ENCODE assay signal across 8 mouse cellular contexts in genomic region chr2:26932473-26933303, GRCm38 (mm10). TPM values are rescaled to one million over a fixed set of nuclear protein-coding genes. Genes with fewer than 3 reads are reported as not detected.
DNase-seq lines count a peak whose midpoint lies in the region; ATAC-seq lines count a peak whose summit lies in the region.

No protein-coding gene starts in this region.

- peaks cover 85% of the 10 kb centered on the region for H3K4me1 ChIP-seq in megakaryocyte, embryonic 14.5 days
- H3K4me1 ChIP-seq in forebrain, embryonic 15.5 days = peaks cover 27% of the 10 kb centered on the region
- H3K4me1 ChIP-seq in kidney, embryonic 14.5 days (ENCODE audit: control insufficient read depth, insufficient read depth, low read length) = peaks cover 17% of the 10 kb centered on the region; the same call in 1 of the 2 replicates

- H3K4me3 ChIP-seq in megakaryocyte, embryonic 14.5 days (replicated peaks) = peak overlapping the region; percentile 100
- H3K4me3 ChIP-seq in forebrain, embryonic 15.5 days = peak overlapping the region; percentile 91
- H3K4me3 ChIP-seq in kidney, embryonic 14.5 days (ENCODE audit: low read length) = peak overlapping the region; percentile 99
- H3K4me3 ChIP-seq in macrophage (ENCODE audit: inconsistent target) = peak overlapping the region; percentile 90

- peaks cover 41% of the 10 kb centered on the region for H3K36me3 ChIP-seq in megakaryocyte, embryonic 14.5 days (replicated peaks; ENCODE audit: low read length)
- H3K36me3 ChIP-seq in forebrain, embryonic 15.5 days = 0 out of 2 replicates have a peak, but pooled peaks cover 6% of the 10 kb centered on the region
- H3K36me3 ChIP-seq in kidney, embryonic 14.5 days (ENCODE audit: control insufficient read depth, insufficient read depth, low read length) = peaks cover 31% of the 10 kb centered on the region
- H3K36me3 ChIP-seq in macrophage (ENCODE audit: inconsistent target) = 0 out of 2 replicates have a peak, but pooled peaks cover 5% of the 10 kb centered on the region

- peaks cover 52% of the 10 kb centered on the region for H3K79me2 ChIP-seq in macrophage (ENCODE audit: inconsistent target)

- peak overlapping the region; percentile 73 for H3K27ac ChIP-seq in forebrain, embryonic 15.5 days (replicated peaks)
- H3K27ac ChIP-seq in kidney, embryonic 14.5 days (ENCODE audit: low read depth, low read length) = peak overlapping the region; percentile 93
- H3K27ac ChIP-seq in macrophage = peak overlapping the region; percentile 70

- peak; percentile 39 for DNase-seq in brain, adult 2 months (ENCODE audit: low read depth, low spot score)
- DNase-seq in right cerebral cortex, adult 18-20 months = no peak
- DNase-seq in right cerebral cortex, postnatal 14 days = no peak

- under 1% methylated on average over 46 of the region's 49 CpGs for WGBS in forebrain, embryonic 15.5 days
- under 1% methylated on average over 40 of the region's 49 CpGs for WGBS in kidney, embryonic 14.5 days
- WGBS in macrophage (ENCODE audit: missing documents) = 0% methylated on average over 47 of the region's 49 CpGs

- H3K27me3 ChIP-seq in megakaryocyte, embryonic 14.5 days (replicated peaks) = no peaks in the 10 kb centered on the region
- H3K27me3 ChIP-seq in forebrain, embryonic 15.5 days = no peaks in the 10 kb centered on the region
- H3K27me3 ChIP-seq in kidney, embryonic 14.5 days (ENCODE audit: control insufficient read depth, insufficient read depth, low read length) = no peaks in the 10 kb centered on the region

- ATAC-seq in megakaryocyte, adult 5-6 weeks (ENCODE audit: poor library complexity, severe bottlenecking) = no peak
- ATAC-seq in forebrain, embryonic 15.5 days (replicated peaks) = peak; percentile 54
- no peak; the same call in none of the 2 replicates for ATAC-seq in kidney, embryonic 14.5 days (ENCODE audit: low FRiP score, low TSS enrichment)

- no peaks in the 10 kb centered on the region for H3K9me3 ChIP-seq in megakaryocyte, embryonic 14.5 days
- H3K9me3 ChIP-seq in forebrain, embryonic 15.5 days = no peaks in the 10 kb centered on the region
- H3K9me3 ChIP-seq in kidney, embryonic 14.5 days (ENCODE audit: control insufficient read depth, low read length) = no peaks in the 10 kb centered on the region

- peak overlapping the region; percentile 66 for H3K4me2 ChIP-seq in forebrain, embryonic 15.5 days (replicated peaks)
- peak overlapping the region; percentile 63 for H3K4me2 ChIP-seq in kidney, embryonic 14.5 days (replicated peaks; ENCODE audit: low read depth, low read length)

- peak overlapping the region; percentile 97 for H3K9ac ChIP-seq in forebrain, embryonic 15.5 days (replicated peaks)
- peak overlapping the region; percentile 99 for H3K9ac ChIP-seq in kidney, embryonic 14.5 days (ENCODE audit: low read depth, low read length)

RNA-seq across cellular contexts. Expression of gene Surf4, which starts 1.0 kb away (rescaled TPM):
- 144 and 194 TPM in 2 replicates for polyA plus RNA-seq in megakaryocyte, embryonic 14.5 days (2012; ENCODE audit: insufficient read depth, low replicate concordance)
- total RNA-seq in megakaryocyte, adult 5-6 weeks (2015) = 95.0 and 100 TPM in 2 replicates
- total RNA-seq in megakaryocyte, adult 5-6 weeks (2017) = 86.1 and 98.4 TPM in 2 replicates
- 100 and 101 TPM in 2 replicates for polyA plus RNA-seq in forebrain, embryonic 15.5 days (2015; fragmentation: Nextera tagmentation; extraction: Ambion mirVana)
- polyA plus RNA-seq in kidney, embryonic 14.5 days (2014; fragmentation: Nextera tagmentation; extraction: Ambion mirVana) = 124 and 187 TPM in 2 replicates
- 10 to 100 TPM; 14.3 to 46.8 (median 28.1) TPM for total RNA-seq in macrophage (2018; cell fraction: chromatin; rRNA removed)
- total RNA-seq in macrophage (2018; cell fraction: cytosol; rRNA removed) = 100 to 1,000 TPM; 157 to 236 (median 188) TPM
- 100 to 1,000 TPM in 24 of 26 experiments, 10 to 100 TPM in 2; 50.4 to 247 (median 148) TPM for total RNA-seq in macrophage (2018; cell fraction: nucleus; rRNA removed)
- polyA plus RNA-seq in macrophage (2018) = 126 to 164 TPM (median 160 TPM) in 3 replicates

RNA-seq across cellular contexts. Expression of gene Stkld1, which starts 1.2 kb away (rescaled TPM):
- polyA plus RNA-seq in megakaryocyte, embryonic 14.5 days (2012; ENCODE audit: insufficient read depth, low replicate concordance) = 0.03 TPM in 1 of 2 replicates, not detected in the other
- 0.16 and 0.60 TPM in 2 replicates for total RNA-seq in megakaryocyte, adult 5-6 weeks (2015)
- total RNA-seq in megakaryocyte, adult 5-6 weeks (2017) = not detected in 2 replicates
- 0.17 and 0.22 TPM in 2 replicates for polyA plus RNA-seq in forebrain, embryonic 15.5 days (2015; fragmentation: Nextera tagmentation; extraction: Ambion mirVana)
- 0.09 TPM in 1 of 2 replicates, not detected in the other for polyA plus RNA-seq in kidney, embryonic 14.5 days (2014; fragmentation: Nextera tagmentation; extraction: Ambion mirVana)
- total RNA-seq in macrophage (2018; cell fraction: chromatin; rRNA removed) = 1 to 10 TPM in 23 of 26 experiments, under 1 TPM in 2, not detected in 1; 0.31 to 7.1 (median 2.7) TPM
- total RNA-seq in macrophage (2018; cell fraction: cytosol; rRNA removed) = 1 to 10 TPM in 2 of 26 experiments, under 1 TPM in 24; 0.31 to 1.2 (median 0.64) TPM
- 1 to 10 TPM in 21 of 26 experiments, under 1 TPM in 4, not detected in 1; 0.52 to 7.6 (median 2.1) TPM for total RNA-seq in macrophage (2018; cell fraction: nucleus; rRNA removed)
- polyA plus RNA-seq in macrophage (2018) = 0.30 to 0.79 TPM (median 0.44 TPM) in 3 replicates

RNA-seq across cellular contexts. Expression of gene Surf1, which starts 16.4 kb away (rescaled TPM):
- 14.4 and 22.6 TPM in 2 replicates for polyA plus RNA-seq in megakaryocyte, embryonic 14.5 days (2012; ENCODE audit: insufficient read depth, low replicate concordance)
- 102 and 106 TPM in 2 replicates for total RNA-seq in megakaryocyte, adult 5-6 weeks (2015)
- total RNA-seq in megakaryocyte, adult 5-6 weeks (2017) = 61.3 and 77.4 TPM in 2 replicates
- 74.0 and 77.3 TPM in 2 replicates for polyA plus RNA-seq in forebrain, embryonic 15.5 days (2015; fragmentation: Nextera tagmentation; extraction: Ambion mirVana)
- 48.1 and 51.1 TPM in 2 replicates for polyA plus RNA-seq in kidney, embryonic 14.5 days (2014; fragmentation: Nextera tagmentation; extraction: Ambion mirVana)
- 100 to 1,000 TPM in 5 of 26 experiments, 10 to 100 TPM in 21; 41.8 to 113 (median 78.7) TPM for total RNA-seq in macrophage (2018; cell fraction: chromatin; rRNA removed)
- 10 to 100 TPM; 51.6 to 97.7 (median 81.3) TPM for total RNA-seq in macrophage (2018; cell fraction: cytosol; rRNA removed)
- total RNA-seq in macrophage (2018; cell fraction: nucleus; rRNA removed) = 100 to 1,000 TPM in 1 of 26 experiments, 10 to 100 TPM in 25; 43.1 to 104 (median 63.4) TPM
- polyA plus RNA-seq in macrophage (2018) = 55.2 to 73.5 TPM (median 59.6 TPM) in 3 replicates

RNA-seq across cellular contexts. Expression of gene Surf2, which starts 16.5 kb away (rescaled TPM):
- 3.6 and 5.9 TPM in 2 replicates for polyA plus RNA-seq in megakaryocyte, embryonic 14.5 days (2012; ENCODE audit: insufficient read depth, low replicate concordance)
- total RNA-seq in megakaryocyte, adult 5-6 weeks (2015) = 31.3 and 35.6 TPM in 2 replicates
- 34.0 and 34.5 TPM in 2 replicates for total RNA-seq in megakaryocyte, adult 5-6 weeks (2017)
- 58.9 and 61.9 TPM in 2 replicates for polyA plus RNA-seq in forebrain, embryonic 15.5 days (2015; fragmentation: Nextera tagmentation; extraction: Ambion mirVana)
- polyA plus RNA-seq in kidney, embryonic 14.5 days (2014; fragmentation: Nextera tagmentation; extraction: Ambion mirVana) = 40.1 and 46.5 TPM in 2 replicates
- total RNA-seq in macrophage (2018; cell fraction: chromatin; rRNA removed) = 100 to 1,000 TPM in 6 of 26 experiments, 10 to 100 TPM in 20; 41.8 to 130 (median 79.6) TPM
- total RNA-seq in macrophage (2018; cell fraction: cytosol; rRNA removed) = 10 to 100 TPM; 17.6 to 34.4 (median 25.4) TPM
- 100 to 1,000 TPM in 1 of 26 experiments, 10 to 100 TPM in 25; 24.2 to 112 (median 63.8) TPM for total RNA-seq in macrophage (2018; cell fraction: nucleus; rRNA removed)
- polyA plus RNA-seq in macrophage (2018) = 25.6 to 50.5 TPM (median 36.1 TPM) in 3 replicates

RNA-seq across cellular contexts. Expression of gene Rpl7a, which starts 22.1 kb away (rescaled TPM):
- 873 and 5,014 TPM in 2 replicates for polyA plus RNA-seq in megakaryocyte, embryonic 14.5 days (2012; ENCODE audit: insufficient read depth, low replicate concordance)
- total RNA-seq in megakaryocyte, adult 5-6 weeks (2015) = 1,352 and 1,498 TPM in 2 replicates
- 1,113 and 1,311 TPM in 2 replicates for total RNA-seq in megakaryocyte, adult 5-6 weeks (2017)
- polyA plus RNA-seq in forebrain, embryonic 15.5 days (2015; fragmentation: Nextera tagmentation; extraction: Ambion mirVana) = 533 and 546 TPM in 2 replicates
- polyA plus RNA-seq in kidney, embryonic 14.5 days (2014; fragmentation: Nextera tagmentation; extraction: Ambion mirVana) = 790 and 884 TPM in 2 replicates
- 100 to 1,000 TPM in 25 of 26 experiments, 10 to 100 TPM in 1; 96.9 to 251 (median 146) TPM for total RNA-seq in macrophage (2018; cell fraction: chromatin; rRNA removed)
- 1,000 to 10,000 TPM in 6 of 26 experiments, 100 to 1,000 TPM in 20; 578 to 1,334 (median 737) TPM for total RNA-seq in macrophage (2018; cell fraction: cytosol; rRNA removed)
- 100 to 1,000 TPM; 151 to 254 (median 182) TPM for total RNA-seq in macrophage (2018; cell fraction: nucleus; rRNA removed)
- polyA plus RNA-seq in macrophage (2018) = 1,034 to 1,136 TPM (median 1,099 TPM) in 3 replicates
